Mouse (Mus musculus) right cerebral cortex, postnatal 14 days (tissue): ENCODE data around the gene Zfp541.

Experiments
- DNase-seq: peaks from one replicate; pipeline ENCODE4 v3.0.0; 2022

Zfp541 gene

DNA sequence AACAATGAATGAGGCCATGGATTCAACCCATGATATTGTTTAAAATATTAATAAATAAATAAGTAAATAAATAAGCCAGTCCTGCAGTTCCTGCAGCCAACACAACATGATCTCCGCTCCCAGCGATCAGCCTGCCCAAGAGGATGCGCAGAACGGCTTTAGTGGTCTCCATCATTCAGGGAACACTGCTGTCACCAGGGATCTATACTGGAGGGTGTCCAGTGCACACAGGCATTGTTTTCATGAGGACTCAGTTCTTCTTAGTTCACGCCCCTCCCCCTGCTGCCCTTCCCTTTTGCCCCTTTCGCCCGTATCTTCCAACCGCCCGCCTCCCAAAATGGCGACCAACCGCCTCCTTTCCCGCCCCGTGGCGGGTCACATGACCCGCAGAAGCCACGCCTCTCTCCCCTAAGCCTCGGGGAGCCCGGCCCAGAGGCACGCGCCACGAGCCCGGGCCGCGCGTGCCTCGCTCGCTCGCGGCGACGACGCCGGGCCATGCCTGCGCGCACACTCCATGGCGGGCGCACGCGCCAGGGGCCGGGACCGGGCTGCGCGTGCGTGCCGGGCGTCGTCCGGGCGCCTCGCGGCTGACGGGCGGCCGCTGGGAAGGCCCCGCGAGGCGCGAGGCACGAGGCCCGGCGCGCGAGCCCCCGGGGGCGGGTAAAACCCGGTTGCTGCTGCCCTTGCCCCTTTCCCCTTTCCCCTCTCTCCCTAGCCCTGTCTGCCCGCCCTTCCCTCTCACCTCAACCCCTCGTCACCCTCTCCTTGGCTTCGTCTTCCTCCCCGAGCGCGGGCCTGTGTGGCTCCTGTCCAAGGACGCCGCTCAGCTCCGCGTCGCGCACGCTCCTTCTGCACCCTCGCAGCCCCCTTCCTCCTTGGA lies at the start of gene Zfp541:
Gene Zfp541, plus strand, starts transcription at position 596 of the 880 bp plus-strand sequence.
- DNase-seq: peak; percentile 32

DNA sequence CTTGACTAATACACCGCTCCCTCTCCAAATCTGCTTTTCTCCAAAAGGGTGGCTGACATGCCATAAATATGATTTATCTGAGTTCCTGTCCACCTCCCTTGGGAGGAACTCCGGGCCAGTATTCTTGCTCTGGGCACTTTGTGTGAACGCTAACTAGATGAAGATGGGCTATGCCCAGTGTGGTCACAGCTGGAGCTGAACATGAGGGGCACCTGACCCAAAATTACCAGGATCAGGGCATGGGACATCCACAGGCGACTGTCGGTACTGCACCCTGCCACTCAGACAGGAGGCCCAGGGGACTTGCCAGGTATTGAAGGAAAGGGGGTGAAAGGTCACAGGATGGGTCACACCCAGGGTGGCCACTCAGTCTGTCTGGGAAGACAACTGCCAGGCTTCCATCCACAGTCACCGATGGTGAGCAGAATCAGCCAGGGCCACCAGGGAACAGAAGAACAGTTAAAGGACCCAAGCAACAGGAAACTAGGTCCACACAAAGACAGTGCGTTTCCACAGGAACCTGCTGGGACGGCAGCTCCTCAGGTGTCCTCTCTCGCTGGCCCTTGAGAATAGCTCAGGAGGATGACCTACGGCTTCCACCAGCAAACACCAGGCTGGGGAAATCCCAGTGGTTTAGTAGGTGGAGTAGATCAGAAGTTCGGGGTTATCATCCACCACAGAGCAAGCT lies 48.9 kb upstream of the Zfp541 start:
- DNase-seq: no peak

DNA sequence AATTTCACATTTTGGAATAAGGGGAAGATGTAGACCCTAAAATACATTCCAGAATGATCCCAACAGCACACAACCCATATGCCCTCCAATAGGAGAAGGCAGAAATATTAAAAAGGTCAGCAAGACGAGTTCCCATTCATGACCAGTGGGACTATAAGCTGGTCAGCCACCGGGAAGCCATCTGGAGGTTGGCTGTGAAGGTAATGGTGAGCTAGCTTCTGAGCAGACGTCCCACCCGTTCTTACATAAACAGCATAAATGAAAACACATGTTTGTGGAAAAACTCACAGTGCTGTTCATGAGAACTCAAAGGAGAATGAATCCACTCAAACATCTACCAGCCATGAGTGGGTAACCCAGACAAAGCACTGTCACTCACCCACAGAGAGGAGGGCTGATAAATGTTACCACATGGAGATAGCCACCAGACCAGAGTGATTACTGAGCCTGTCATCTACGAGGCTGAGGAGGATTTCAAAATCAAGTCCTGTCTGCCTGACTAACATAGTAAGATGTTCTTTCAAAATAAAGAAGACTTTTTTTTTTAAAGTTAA lies 47.8 kb upstream of the Zfp541 start:
- no peak for DNase-seq

DNA sequence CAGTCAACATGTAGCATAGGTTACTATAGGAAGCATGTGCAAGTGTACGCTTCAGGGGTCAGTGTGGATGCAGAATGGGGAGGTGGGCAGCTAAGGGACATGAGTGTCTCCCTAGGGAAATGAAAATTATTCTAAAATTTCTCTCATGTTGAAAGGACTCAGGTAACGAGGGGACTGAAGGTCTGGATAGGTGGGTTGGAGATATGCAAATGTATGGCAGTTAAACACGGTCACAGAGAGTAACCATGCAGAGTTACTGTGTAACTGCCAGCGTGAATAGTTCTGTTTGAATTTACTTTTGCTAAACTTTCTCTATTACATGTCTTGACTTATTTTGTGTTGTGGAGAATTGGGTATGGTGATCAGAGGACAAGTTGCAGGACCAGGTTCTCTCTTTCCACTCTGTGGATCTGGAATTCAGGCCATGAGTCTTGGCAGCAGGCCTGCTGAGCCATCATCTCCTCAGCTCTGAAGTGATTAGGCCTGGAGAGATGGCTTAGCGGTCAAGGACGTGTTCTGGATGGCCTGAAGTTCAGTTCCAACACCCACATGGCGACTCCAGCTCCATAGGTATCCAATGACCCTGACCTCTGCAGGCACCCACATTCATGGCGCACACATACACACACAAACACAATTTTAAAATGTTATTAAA lies 47.0 kb upstream of the Zfp541 start:
- no peak for DNase-seq

DNA sequence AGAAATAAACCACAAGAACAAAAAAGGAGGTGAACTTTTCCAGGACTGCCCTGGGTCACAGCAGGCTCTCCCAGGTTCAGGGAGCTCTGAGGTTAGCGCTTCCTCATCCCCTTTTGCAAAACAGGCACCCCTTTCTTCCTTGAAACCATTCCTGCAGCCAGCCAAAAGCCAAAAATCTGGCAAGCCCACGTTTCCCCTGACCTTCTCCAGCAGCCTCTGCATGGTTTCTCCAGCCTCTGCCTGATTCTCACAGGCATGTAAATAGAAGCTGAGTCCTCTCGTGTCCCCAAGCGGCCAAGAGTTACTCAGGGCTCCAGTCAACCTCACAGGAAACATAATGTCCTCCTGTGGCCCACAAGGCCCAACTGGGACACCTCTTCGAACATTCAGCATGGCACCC lies 46.2 kb upstream of the Zfp541 start:
- no peak for DNase-seq

DNA sequence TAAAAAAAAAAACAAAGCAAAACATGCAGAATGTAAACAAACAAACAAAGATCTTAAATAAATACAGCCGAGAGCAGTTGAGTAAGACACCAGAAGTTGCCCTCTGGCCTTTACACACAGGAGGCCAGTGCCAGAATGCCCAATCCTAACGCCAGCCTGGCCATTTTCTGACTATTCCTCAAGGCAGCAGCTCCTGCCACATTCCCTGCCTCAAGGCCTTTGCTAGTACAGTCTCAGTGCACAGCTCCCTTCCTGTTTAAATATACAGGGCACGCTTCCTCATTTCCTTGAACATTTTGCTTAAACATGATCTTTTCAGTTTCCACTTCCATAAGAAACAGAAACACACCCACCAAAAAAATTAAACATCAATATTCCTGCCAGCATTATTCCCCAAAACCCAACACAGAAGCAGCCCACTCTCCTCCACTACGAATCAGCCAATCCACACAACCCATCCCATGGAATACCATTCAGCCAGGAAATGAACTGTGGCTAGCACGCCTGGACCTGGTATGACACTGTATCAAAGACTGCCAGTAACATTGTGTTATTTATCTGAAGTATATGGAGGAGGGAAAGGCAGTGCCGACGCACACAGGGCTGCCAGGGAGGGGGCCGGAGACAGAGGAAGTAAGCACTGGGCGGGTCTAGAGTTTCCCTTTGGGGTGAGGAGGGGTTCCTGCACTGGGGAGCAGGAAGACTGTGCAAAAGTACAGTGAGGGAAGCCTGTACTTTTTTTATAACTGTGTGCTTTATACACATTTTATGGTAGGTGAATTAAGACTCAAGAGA lies 43.4 kb upstream of the Zfp541 start:
- no peak for DNase-seq

- no peak for DNase-seq
These were observed 42.1 kb upstream of the Zfp541 start for GRCm38 (mm10) chr7:16019256-16020094.

DNA sequence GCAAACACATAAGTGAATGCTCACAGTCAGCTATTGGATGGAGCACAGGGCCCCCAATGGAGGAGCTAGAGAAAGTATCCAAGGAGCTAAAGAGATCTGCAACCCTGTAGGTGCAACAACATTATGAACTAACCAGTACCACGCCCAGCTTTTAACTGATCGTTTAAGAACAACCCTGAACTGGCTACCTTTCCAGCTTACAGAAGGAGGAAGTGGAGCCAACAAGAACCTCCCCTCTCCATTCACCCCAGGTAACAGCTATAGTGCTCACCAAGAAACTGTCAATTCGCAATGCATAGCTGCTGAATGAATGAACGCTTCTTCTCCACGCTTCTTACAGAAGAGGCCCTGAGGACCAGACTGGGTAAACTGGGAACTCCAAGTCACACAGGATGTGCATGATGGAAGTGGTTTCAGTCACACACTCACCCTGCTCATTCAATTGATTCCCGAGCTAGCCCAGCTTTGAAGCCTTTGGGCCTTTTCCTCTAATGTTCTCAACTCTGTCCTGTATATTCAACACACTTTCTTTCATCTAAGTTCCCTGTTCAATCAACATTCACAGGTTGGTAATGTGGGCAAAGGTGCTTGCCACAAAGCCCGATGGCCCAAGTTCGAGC lies 36.9 kb upstream of the Zfp541 start:
- no peak for DNase-seq

DNA sequence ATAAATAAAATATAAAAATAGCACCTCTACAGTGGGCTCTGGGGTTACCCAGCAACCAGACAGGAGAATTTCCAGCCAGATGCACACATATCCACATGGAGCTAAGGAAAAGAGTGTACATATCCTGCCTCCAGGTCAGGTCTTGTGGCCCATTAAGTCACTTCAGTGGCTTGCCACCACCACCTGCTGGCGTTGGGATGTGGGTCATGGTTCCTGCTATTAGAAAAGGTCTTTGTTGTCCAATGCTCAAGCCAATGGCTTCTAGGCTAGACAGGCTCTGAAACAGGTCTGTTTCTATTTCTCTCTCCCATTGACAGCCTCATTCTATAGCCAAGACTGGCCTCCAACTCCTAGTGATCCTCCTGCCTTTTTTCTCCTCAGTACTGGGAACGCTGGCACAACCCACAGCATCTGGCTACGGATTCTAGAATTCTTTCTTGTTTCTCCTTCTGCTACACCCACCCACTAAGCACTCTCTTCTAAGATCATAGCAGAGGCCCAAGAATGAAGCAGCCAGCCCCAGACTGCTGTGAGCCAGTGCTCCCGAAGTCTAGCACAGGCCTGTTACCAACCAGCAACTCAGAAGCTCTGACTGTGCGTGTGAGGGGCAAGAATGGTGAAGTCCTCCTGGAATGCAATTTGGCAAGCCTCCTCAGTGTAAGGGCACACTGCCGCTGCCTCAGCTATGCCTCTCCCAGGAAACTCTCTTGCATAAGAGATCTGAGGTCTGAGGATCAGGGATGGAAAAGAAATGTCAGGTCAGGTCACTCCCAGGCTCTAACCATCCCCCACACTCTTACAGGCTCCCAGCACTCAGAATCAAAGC lies 33.3 kb upstream of the Zfp541 start:
- peak; percentile 25 for DNase-seq

DNA sequence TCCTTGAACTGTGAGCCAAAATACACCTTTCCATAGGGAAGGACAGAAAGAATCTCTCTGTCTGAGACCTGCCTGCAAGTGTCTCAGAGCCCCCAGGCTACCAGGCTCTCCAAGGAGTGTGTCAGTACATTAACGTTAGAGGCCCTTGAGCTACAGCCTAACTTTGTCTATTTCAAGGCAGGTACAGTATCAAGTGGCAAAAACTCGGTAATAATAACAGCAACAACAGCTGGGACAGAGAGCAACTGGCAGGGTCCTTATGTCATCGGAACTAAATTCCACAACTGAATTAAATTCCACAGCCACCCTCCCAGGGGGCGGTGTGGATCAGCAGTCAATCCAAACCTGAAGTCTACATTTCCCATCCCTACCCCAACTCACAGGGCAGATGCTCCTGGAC lies 30.5 kb upstream of the Zfp541 start:
- DNase-seq: no peak

DNA sequence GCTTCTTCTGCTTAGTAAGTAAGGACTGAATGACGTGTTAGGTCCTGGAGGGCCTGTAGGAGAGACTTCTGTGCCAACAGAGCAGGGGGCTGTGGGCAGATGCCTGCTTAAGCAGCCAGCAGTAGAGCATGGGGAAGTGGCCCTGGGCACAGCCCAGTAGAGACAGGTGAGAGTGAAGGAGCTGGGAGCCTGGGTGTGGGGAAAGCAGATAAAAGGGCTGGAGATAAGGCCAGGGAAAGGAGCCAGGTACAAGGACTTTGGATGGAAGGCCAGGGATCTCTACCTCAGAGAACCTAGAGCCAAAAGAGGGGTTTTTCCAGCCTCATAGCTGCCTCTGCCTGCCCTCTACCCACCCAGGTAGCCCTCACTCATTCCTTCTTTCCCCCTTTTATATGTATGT lies 28.6 kb upstream of the Zfp541 start:
- DNase-seq: no peak

DNA sequence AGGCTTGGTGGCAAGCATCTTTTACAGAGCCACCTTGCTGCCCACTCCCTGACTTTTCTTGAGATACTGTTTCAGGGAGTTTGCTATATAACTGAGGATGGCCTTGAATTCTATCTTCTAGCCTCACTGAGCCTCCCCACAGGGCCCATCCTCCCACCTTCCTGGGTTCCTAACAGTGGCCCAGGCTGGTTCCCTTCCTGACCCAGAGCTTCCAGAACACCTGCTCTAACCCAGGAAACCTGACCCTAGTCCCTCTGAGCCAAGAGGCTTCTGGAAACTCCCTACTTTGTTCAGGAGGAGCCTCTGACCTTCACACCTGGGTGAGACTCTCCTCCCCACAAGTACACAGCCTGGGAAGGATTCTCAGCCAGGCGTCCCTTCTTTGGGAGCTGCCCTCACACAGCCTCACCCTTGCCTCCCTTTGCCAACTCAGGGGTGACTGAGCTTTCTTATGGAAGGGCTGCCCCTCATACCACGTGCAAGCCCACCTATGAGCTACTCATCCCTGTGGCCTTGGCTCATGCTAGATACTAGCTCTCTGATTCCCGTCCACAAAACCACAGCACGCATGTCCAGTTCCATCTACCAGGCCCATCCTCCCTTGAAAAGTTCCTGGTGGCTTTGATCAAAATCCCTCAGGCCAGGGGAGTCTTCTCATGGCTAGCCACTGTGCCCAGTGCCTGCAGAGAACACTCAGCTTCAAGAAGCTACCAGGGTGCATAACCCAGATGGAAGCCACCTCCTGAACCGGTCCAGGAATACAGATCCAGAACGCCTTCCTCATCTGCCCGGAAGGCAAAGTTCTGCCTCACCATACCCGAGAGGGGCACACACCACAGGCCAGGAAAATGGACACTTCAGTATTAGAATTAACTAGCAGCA lies 27.8 kb upstream of the Zfp541 start:
- DNase-seq: no peak

GRCm38 (mm10) chr7:16036972-16037371 lies 24.6 kb upstream of the Zfp541 start:
- no peak for DNase-seq

DNA sequence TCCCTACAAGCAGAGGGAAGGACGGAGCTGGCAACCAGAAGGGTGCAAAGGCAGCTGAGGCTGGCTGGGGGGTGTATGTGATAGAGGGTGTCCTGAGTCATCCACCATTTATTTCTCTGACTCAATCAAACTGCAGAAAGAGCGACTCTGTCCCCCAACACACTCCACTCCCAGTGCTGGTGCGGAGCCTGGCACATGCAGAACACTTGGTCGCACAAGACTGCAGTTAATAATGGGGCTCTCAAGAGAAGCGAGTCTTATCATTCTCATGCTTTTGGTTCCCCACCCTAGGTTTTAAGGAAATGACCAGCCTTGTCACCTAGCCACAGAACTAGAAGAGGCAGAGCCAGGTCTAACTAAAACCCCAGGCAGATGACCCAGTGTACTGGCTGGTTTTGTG lies 22.3 kb upstream of the Zfp541 start:
- DNase-seq: no peak

- no peak for DNase-seq
These were observed 20.4 kb upstream of the Zfp541 start for GRCm38 (mm10) chr7:16041208-16041607.

- DNase-seq: no peak
These were observed 18.5 kb upstream of the Zfp541 start for GRCm38 (mm10) chr7:16042850-16043775.

GRCm38 (mm10) chr7:16043861-16044435 lies 17.7 kb upstream of the Zfp541 start:
- DNase-seq: no peak

DNA sequence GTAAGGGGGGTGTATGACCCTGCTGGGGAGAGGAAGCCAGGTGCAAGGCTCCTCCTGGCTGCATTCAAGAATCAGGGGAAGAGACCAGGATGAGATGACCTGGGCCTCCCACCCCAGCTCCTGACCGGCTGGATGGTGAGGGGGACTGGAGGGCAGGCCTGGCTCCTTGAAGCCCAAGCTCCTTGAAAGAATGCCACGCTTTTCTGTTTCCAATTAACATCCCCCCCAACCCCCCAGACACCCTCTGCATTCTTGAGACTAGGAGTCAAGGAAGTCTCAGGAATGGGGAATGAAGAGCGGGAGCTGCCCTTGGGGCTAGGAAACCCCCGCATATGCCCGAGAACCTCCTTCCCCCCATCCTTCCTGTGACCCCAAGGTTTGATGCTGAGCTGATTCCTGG lies 17.1 kb upstream of the Zfp541 start:
- no peak for DNase-seq
